Mouse (Mus musculus) hindbrain, embryonic 11.5 days (tissue): ENCODE results near the gene Gfod1. TPM values are rescaled to one million over a fixed set of nuclear protein-coding genes. Genes with fewer than 3 reads are reported as not detected.

Source experiments
- ATAC-seq: fragments of 200-750 bp; cut with Nextera tagmentation; 2 replicates; pipeline ENCODE4 v1.8.0; 2017; ENCODE audit warnings: mild to moderate bottlenecking, moderate TSS enrichment, moderate library complexity; ENCODE audit not compliant: low FRiP score
- DNase-seq: peaks from one replicate; pipeline ENCODE4 v3.0.0-alpha.2; 2015; ENCODE audit warnings: low spot score
- H3K27ac ChIP-seq: fragments of 300-500 bp; sonication (generic); 2 replicates; pipeline ENCODE4 v1.5.1; 2014; ENCODE audit warnings: mild to moderate bottlenecking, low read depth, low read length
- H3K27me3 ChIP-seq: fragments of 300-500 bp; sonication (generic); 2 replicates; pipeline ENCODE4 v1.6.1; 2014; ENCODE audit warnings: mild to moderate bottlenecking, low read length, moderate library complexity, mixed read lengths; ENCODE audit not compliant: control insufficient read depth, insufficient read depth
- H3K36me3 ChIP-seq: fragments of 300-500 bp; sonication (generic); 2 replicates; pipeline ENCODE4 v1.6.1; 2014; ENCODE audit warnings: mild to moderate bottlenecking, low read length, moderate library complexity, mixed read lengths; ENCODE audit not compliant: control insufficient read depth, insufficient read depth
- H3K4me1 ChIP-seq: fragments of 300-500 bp; sonication (generic); replicated peaks from 2 replicates; pipeline ENCODE4 v1.6.1; 2014; ENCODE audit warnings: low read length, mixed read lengths; ENCODE audit not compliant: control insufficient read depth, insufficient read depth
- H3K4me2 ChIP-seq: fragments of 300-500 bp; sonication (generic); replicated peaks from 2 replicates; pipeline ENCODE4 v1.6.1; 2014; ENCODE audit warnings: mild to moderate bottlenecking, low read depth, low read length
- H3K4me3 ChIP-seq: fragments of 300-500 bp; sonication (generic); 2 replicates; pipeline ENCODE4 v1.5.1; 2014; ENCODE audit warnings: low read depth, low read length
- H3K9ac ChIP-seq: fragments of 300-500 bp; sonication (generic); 2 replicates; pipeline ENCODE4 v1.6.1; 2014; ENCODE audit warnings: low read depth, low read length
- H3K9me3 ChIP-seq: fragments of 300-500 bp; sonication (generic); 2 replicates; pipeline ENCODE4 v1.6.1; 2016; ENCODE audit warnings: low read length; ENCODE audit not compliant: control insufficient read depth
- WGBS: fragments of 180-500 bp; shearing (Covaris S2); extraction: QIAGEN DNeasy Blood & Tissue Kit; methylation state at CpG from one replicate; pipeline ENCODE4 v1.1.7; 2014; 5-methylcytosine and 5-hydroxymethylcytosine counted together
- polyA plus RNA-seq: library from polyadenylated mRNA; unstranded; fragments of >200 nt; fragmentation: Nextera tagmentation; extraction: Ambion mirVana; gene quantifications from 2 replicates; pipeline ENCODE4 v1.2.1, GENCODE M21; 2014

Gene Gfod1
- polyA plus RNA-seq, 1 experiment from 2014 or later = 0.77 TPM

GRCm38 (mm10) chr13:43263646-43264045, 40.3 kb downstream of the Gfod1 start:
- Histone ChIP-seq H3K27me3 (no peaks in the 10 kb centered on the region), H3K27ac (no peak overlapping the region), H3K4me2 (no peak overlapping the region), H3K4me3 (no peak overlapping the region), H3K9me3 (no peaks in the 10 kb centered on the region), H3K36me3 (no peaks in the 10 kb centered on the region), H3K4me1 (0 out of 2 replicates have a peak, but pooled peaks cover under 1% of the 10 kb centered on the region), H3K9ac (no peak overlapping the region)
- DNase-seq = no peak
- 83% methylated on average over 5 of the region's 5 CpGs for WGBS
- ATAC-seq = no peak

- no peak for DNase-seq
- H3K36me3 ChIP-seq = no peaks in the 10 kb centered on the region
- no peak overlapping the region for H3K27ac ChIP-seq
- no peak overlapping the region for H3K9ac ChIP-seq
- H3K4me2 ChIP-seq = no peak overlapping the region
- H3K9me3 ChIP-seq = no peaks in the 10 kb centered on the region
- no peak for ATAC-seq
- H3K27me3 ChIP-seq = no peaks in the 10 kb centered on the region
- WGBS = 90% methylated on average over 11 of the region's 11 CpGs
- no peaks in the 10 kb centered on the region for H3K4me1 ChIP-seq
- no peak overlapping the region for H3K4me3 ChIP-seq
Measured at GRCm38 (mm10) chr13:43262114-43262739, 41.7 kb downstream of the Gfod1 start.

DNA sequence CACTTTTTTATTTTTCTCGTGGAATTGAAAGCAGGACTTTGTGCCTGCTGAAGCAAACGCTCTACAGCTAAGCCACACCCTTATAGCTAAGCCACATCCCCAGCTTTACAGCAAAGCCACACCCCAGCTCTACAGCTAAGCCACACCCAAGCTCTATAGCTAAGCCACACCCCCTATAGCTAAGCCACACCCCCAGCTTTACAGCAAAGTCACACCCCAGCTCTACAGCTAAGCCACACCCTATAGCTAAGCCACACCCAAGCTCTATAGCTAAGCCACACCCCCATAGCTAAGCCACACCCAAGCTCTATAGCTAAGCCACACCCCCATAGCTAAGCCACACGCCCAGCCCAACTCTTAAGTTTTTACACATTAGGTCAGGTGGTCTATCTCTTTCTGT, 42.7 kb downstream of the Gfod1 start:
- DNase-seq (no peak), ATAC-seq (no peak)
- WGBS = 79% methylated on average over 3 of the region's 3 CpGs
- no peak overlapping the region for H3K4me2 ChIP-seq
- no peaks in the 10 kb centered on the region for H3K4me1 ChIP-seq
- H3K4me3 ChIP-seq = no peak overlapping the region
- no peak overlapping the region for H3K9ac ChIP-seq
- H3K27ac ChIP-seq = no peak overlapping the region
- no peaks in the 10 kb centered on the region for H3K27me3 ChIP-seq
- H3K36me3 ChIP-seq = no peaks in the 10 kb centered on the region
- no peaks in the 10 kb centered on the region for H3K9me3 ChIP-seq

GRCm38 (mm10) chr13:43260731-43261130, 43.2 kb downstream of the Gfod1 start:
- no peaks in the 10 kb centered on the region for H3K4me1 ChIP-seq
- DNase-seq (no peak), ATAC-seq (no peak)
- WGBS = 85% methylated on average over 6 of the region's 6 CpGs
- no peak overlapping the region for H3K27ac ChIP-seq
- no peak overlapping the region for H3K4me3 ChIP-seq
- H3K9ac ChIP-seq = no peak overlapping the region
- H3K9me3 ChIP-seq = no peaks in the 10 kb centered on the region
- H3K4me2 ChIP-seq = no peak overlapping the region
- H3K27me3 ChIP-seq = no peaks in the 10 kb centered on the region
- no peaks in the 10 kb centered on the region for H3K36me3 ChIP-seq

DNA sequence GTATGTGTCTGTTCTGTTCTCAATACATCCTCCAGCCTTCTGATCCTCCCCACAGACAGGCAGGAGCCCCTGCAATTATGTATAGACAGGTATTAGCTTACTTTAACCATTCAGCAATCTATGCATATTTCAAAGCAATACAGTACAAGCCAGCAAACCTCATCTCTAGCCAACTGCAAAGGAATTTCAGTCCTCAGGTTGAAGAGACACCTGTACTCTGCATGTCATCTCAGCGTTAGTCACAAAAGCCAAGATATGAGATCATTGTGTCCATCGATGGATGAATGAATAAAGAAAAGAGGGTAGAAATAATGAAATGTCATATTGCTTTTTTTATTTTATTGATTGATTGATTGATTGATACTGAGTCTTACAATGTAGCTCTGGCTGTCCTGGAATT, 47.5 kb downstream of the Gfod1 start:
- Histone ChIP-seq H3K9ac (no peak overlapping the region), H3K27me3 (no peaks in the 10 kb centered on the region), H3K36me3 (no peaks in the 10 kb centered on the region), H3K27ac (no peak overlapping the region), H3K9me3 (no peaks in the 10 kb centered on the region), H3K4me2 (no peak overlapping the region), H3K4me3 (no peak overlapping the region), H3K4me1 (no peaks in the 10 kb centered on the region)
- no peak for ATAC-seq
- 100% methylated on average over 2 of the region's 2 CpGs for WGBS
- DNase-seq = no peak

DNA sequence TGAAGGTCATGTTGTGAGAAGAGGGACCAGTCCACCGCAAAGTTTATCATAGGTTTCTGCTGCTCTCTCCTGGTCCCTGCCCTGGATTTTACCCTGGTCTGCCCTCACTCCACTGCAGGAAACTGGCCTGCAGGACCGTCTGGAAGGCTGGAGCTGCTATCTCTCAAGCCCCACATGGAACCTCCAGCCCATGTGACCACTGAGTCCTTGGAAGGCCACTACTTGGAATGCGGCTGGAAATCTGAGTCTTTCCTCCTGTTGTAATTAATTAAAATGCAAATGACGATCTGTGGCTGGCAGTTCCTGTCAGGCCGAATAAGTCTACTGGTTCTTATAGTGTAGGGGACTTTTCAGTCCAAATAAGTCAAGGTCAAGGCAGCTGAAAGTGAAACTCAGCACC, 50.4 kb downstream of the Gfod1 start:
- no peaks in the 10 kb centered on the region for H3K4me1 ChIP-seq
- H3K9me3 ChIP-seq = no peaks in the 10 kb centered on the region
- no peak overlapping the region for H3K27ac ChIP-seq
- no peak overlapping the region for H3K4me3 ChIP-seq
- DNase-seq = no peak
- H3K27me3 ChIP-seq = no peaks in the 10 kb centered on the region
- no peaks in the 10 kb centered on the region for H3K36me3 ChIP-seq
- H3K4me2 ChIP-seq = no peak overlapping the region
- 62% methylated on average over 5 of the region's 5 CpGs for WGBS
- H3K9ac ChIP-seq = no peak overlapping the region
- ATAC-seq = no peak

DNA sequence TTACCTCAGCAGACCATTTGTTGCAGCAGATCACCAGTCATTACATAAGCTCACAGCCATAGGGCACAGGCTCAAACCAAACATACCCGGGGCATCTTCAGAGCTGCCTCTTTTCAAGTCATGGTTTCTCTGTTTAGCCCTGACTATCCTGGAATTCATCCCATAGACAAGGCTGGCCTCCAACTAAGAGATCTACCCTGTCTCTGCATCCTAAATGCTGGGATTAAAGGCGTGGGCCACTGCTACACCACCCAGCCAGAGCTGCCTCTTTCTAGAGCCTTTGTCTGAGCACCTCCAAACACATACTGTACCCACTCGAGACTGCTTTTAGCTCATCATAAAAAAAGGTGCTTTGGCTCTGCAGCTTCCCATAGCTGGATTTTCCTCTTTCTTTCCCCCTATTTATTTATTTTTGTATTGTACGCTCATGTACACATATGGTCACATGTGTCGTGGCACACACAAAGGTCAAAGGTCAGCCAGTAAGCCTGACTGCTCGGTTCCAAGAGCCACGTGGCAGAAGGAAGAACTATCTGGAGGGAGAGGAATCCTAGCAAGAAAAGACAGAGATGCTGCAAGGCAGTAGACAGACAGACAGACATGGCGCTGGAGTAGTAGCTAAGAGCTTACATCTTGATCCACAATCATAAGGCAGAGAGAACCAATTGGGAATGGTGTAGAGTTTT, 51.7 kb downstream of the Gfod1 start:
- 85% methylated on average over 8 of the region's 8 CpGs for WGBS
- ATAC-seq = no peak

DNA sequence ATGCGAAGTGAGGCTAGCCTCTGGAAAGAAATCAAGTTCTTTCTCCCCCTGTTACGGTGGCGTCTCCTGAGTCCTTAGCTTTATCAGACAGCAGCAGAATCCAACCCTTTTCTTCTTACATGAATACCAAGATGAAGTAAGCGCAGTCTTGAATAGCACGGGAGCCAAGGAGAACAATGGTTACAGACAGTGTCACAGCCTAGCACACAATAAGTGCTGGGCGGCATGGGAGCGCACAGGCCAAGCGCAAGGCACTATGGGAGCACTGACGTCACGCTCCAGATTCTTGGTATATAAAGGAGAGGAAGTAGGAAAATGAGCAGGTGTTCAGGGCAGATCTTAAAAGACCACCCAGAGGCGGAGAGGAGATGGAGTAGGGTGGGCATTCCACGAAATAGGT, 52.6 kb downstream of the Gfod1 start:
- no peak overlapping the region for H3K9ac ChIP-seq
- 67% methylated on average over 12 of the region's 12 CpGs for WGBS
- DNase-seq (no peak), ATAC-seq (no peak)
- H3K27ac ChIP-seq = no peak overlapping the region
- H3K4me3 ChIP-seq = no peak overlapping the region
- H3K4me2 ChIP-seq = no peak overlapping the region
- H3K36me3 ChIP-seq = no peaks in the 10 kb centered on the region
- no peaks in the 10 kb centered on the region for H3K9me3 ChIP-seq
- H3K27me3 ChIP-seq = no peaks in the 10 kb centered on the region
- no peaks in the 10 kb centered on the region for H3K4me1 ChIP-seq

More for the DNA sequence above, 51.7 kb downstream of the Gfod1 start:
- Histone ChIP-seq H3K27ac (no peak overlapping the region), H3K4me3 (no peak overlapping the region), H3K4me1 (no peaks in the 10 kb centered on the region), H3K27me3 (no peaks in the 10 kb centered on the region), H3K9ac (no peak overlapping the region), H3K4me2 (no peak overlapping the region), H3K36me3 (no peaks in the 10 kb centered on the region), H3K9me3 (no peaks in the 10 kb centered on the region)
- DNase-seq = no peak

- 87% methylated on average over 6 of the region's 6 CpGs for WGBS
- DNase-seq (no peak), ATAC-seq (no peak)
- Histone ChIP-seq H3K4me1 (no peaks in the 10 kb centered on the region), H3K4me2 (no peak overlapping the region), H3K36me3 (no peaks in the 10 kb centered on the region), H3K27me3 (no peaks in the 10 kb centered on the region), H3K9ac (no peak overlapping the region), H3K4me3 (no peak overlapping the region), H3K9me3 (no peaks in the 10 kb centered on the region), H3K27ac (no peak overlapping the region)
Measured at GRCm38 (mm10) chr13:43250653-43251052, 53.3 kb downstream of the Gfod1 start.
